Mouse (Mus musculus): ENCODE results near the gene Tmem35b. TPM values are rescaled to one million over a fixed set of nuclear protein-coding genes. Genes with fewer than 3 reads are reported as not detected.
A peak's percentile ranks its signal among the peaks of the same experiment; 100 is the strongest.
"Not testable (repeated sequence)": the region's sequence is repeated elsewhere in the genome, so short reads cannot be mapped to it uniquely, and the experiment has no call there.

The Tmem35b gene
- polyA plus RNA-seq (2012; rRNA removed) = 14.8 and 16.4 TPM in 2 replicates

DNA sequence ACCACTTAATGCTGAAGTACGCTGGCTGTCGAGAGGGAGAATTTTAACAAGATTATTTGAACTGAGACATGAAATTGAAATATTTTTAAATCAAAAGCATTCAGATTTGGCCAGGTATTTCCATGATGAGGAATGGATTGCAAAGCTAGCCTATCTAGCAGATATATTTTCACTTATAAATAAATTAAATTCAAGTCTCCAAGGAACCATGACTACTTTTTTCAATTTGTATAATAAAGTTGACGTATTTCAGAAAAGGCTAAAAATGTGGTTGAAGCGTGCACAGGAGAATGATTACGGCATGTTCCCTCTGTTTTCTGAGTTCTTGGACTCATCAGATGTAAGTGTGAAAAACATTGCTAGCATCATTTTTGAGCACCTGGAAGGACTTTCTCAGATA lies at the start of gene Tmem35b:
Gene Tmem35b, plus strand, starts transcription at position 301 of the 400 bp plus-strand sequence.
- DNase-seq (ENCODE audit: low read depth, low spot score) = no peak
- WGBS = 95% methylated on average over 5 of the region's 5 CpGs

DNA sequence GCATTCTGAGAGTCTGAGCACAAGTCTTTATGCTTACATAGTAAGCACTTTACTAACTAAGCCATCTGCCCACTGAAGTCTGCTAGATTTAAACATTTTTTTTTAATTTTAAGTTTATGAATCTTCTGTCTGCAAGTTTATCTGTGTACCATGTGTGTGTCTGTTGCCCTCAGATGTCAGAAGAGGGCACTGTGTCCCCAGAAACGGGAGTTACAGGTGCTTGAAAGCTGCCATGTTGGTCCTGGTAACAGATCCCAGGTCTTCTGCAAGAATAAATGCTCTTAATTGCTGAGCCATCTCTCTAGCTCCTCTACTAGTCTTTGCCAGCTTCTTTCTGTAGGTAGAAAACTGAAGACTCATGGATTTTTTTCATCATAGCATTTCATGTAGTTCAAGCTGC lies 48.6 kb upstream of the Tmem35b start:
- no peak for DNase-seq (ENCODE audit: low read depth, low spot score)
- WGBS = 58% methylated on average over 1 of the region's 1 CpGs

DNA sequence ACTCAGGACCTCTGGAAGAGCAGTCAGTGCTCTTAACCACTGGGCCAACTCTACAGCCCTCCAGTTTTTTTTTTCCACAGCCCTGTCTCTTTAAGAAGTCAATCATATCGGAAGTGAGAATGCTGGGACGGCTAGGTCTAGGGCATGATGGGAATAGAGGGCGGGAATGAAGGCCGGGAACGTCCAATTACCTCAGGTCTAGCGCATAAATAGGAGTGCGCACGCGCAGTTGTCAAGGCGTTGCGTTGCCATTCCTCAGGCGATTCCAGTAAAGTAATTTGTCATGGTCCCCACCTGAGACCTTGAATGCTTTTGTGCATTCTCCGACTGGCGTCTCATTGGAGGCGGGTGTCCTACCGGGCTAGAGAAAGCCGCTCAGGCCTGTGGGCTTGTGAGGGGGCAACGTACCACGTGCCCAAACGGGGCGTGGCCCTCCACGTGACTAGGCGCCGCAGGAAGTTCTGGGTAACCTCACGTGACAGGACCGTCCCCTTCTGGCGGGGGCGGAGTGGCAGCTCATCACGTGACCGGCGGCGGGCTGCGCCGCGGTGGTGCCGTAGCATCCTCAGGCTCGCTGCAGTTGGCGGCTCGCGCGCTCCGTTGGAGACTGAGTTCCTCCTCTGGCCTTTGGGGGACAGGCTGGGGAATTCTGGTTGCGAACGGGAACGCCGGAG lies 46.5 kb upstream of the Tmem35b start, which contains the start of gene Zmym6:
Gene Zmym6, plus strand, starts transcription at position 509 of the 674 bp plus-strand sequence.
- peak; percentile 66 for DNase-seq (ENCODE audit: low read depth, low spot score)
- WGBS = under 1% methylated on average over 46 of the region's 46 CpGs

- WGBS = 35% methylated on average over 1 of the region's 1 CpGs
- DNase-seq (ENCODE audit: low read depth, low spot score) = no peak
Observed at GRCm38 (mm10) chr4:127080806-127081205, 42.7 kb upstream of the Tmem35b start.

- WGBS = 78% methylated on average over 2 of the region's 2 CpGs
- DNase-seq (ENCODE audit: low read depth, low spot score) = no peak
Observed at GRCm38 (mm10) chr4:127083131-127083530, 40.4 kb upstream of the Tmem35b start.

GRCm38 (mm10) chr4:127085761-127086160 lies 37.7 kb upstream of the Tmem35b start:
- DNase-seq (ENCODE audit: low read depth, low spot score) = peak; percentile 66
- WGBS = 35% methylated on average over 1 of the region's 1 CpGs

DNA sequence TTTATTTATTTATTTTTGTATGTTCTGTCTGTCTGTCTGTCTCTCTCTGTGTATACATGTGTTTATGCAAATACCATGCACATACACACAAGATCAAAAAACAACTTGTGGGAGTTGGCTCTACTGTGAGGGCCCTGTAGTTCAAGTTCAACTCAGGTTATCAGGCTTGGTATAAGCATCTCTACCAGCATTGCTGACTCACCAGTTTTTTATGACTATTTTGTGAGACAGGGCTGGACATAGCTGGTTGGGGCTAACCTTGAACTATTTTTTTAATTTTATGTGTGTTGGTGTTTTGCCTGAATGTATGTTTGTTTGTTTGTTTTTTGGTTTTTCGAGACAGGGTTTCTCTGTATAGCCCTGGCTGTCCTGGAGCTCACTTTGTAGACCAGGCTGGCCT lies 32.3 kb upstream of the Tmem35b start:
- no peak for DNase-seq (ENCODE audit: low read depth, low spot score)
- WGBS = 97% methylated on average over 1 of the region's 1 CpGs

DNA sequence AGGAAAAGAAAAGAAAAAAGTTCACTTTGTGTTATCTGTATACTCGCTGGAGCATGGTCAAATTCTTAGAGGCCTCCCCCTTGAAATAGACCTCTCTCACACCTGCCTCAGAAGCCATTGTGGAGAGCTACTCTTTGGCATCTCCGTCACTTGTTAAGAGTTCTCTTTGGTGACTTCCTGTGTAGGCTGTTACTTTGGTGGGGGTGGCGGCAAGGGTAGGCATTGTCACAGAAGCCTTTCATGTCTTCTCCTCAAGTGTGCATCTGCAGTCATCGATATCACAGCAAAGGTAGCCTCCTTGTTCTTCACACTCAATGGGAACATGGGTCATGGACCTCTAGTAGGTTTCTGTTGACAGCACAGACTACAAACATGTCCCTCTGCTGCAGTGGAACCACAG lies 28.4 kb upstream of the Tmem35b start:
- WGBS = 89% methylated on average over 4 of the region's 4 CpGs
- DNase-seq (ENCODE audit: low read depth, low spot score) = no peak

DNA sequence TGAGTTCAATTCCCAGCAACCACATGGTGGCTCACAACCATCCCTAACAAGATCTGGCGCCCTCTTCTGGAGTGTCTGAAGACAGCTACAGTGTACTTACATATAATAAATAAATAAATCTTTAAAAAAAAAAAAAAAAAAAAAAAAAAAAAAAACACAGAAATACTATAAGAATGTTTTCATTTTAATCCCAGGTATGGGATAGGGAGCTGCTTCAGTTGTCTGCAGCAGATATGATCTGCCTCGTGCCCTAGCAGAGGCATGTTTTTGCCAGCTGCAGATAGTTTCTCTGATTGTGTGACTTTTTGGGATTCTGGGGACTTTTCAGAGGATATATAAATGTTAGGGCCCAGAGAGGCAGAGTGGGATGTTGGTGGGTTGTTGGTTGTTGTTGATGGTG lies 23.9 kb upstream of the Tmem35b start:
- not testable (repeated sequence) for DNase-seq (ENCODE audit: low read depth, low spot score)
- WGBS = 97% methylated on average over 1 of the region's 2 CpGs

DNA sequence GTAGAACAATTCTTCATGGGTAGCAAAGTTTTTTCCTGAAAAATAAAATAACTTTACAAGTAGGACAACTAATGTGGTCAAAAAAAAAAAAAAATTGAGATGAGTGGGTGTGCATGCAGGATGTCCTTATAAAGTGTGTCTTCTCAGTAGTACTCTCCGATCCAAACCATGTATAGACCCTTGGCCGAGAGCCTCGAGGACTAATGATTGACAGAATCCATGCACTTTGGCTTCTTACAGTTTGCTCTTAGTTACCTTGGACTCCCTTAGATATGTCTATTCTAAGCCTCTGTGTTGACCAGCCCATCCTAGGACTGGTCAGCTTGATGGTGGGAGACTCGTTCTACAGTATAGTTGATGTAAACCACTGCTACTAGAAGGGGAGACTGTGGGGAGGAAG lies 15.9 kb upstream of the Tmem35b start:
- DNase-seq (ENCODE audit: low read depth, low spot score) = no peak
- 91% methylated on average over 4 of the region's 4 CpGs for WGBS

- 84% methylated on average over 4 of the region's 4 CpGs for WGBS
- no peak for DNase-seq (ENCODE audit: low read depth, low spot score)
Observed at GRCm38 (mm10) chr4:127110570-127110969, 12.9 kb upstream of the Tmem35b start.

- DNase-seq (ENCODE audit: low read depth, low spot score) = no peak
Observed at GRCm38 (mm10) chr4:127124331-127124730, 840 bp downstream of the Tmem35b start.

GRCm38 (mm10) chr4:127125834-127126463 lies 2.5 kb downstream of the Tmem35b start:
- DNase-seq (ENCODE audit: low read depth, low spot score) = peak; percentile 78
- under 1% methylated on average over 35 of the region's 35 CpGs for WGBS

More at GRCm38 (mm10) chr4:127124331-127124730, 840 bp downstream of the Tmem35b start:
- WGBS = 77% methylated on average over 1 of the region's 1 CpGs

GRCm38 (mm10) chr4:127134687-127135086 lies 11.2 kb downstream of the Tmem35b start:
- WGBS = 13% methylated on average over 1 of the region's 1 CpGs
- no peak for DNase-seq (ENCODE audit: low read depth, low spot score)

DNA sequence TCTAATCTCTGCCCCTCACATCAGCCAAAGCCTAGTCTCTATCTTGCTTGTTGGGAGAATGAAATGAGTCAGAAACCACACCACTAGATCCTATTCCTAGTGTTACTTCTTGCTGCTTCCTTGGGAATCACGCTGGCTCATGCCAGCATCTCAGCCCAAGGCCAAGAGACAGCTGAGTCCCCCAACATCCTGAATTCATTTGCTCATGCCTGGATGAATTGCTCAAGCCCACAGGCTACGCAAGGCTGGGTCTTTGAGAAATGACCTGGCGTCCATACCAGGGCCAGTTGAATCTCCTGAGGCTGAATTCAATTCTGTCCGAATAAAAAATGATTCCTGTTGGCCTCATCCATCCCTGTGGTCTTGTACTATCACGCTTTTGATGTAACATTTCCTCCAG lies 14.1 kb downstream of the Tmem35b start:
- DNase-seq (ENCODE audit: low read depth, low spot score) = no peak
- 88% methylated on average over 5 of the region's 5 CpGs for WGBS

- WGBS = 31% methylated on average over 6 of the region's 6 CpGs
Observed at GRCm38 (mm10) chr4:127138486-127138885, 15.0 kb downstream of the Tmem35b start.

DNA sequence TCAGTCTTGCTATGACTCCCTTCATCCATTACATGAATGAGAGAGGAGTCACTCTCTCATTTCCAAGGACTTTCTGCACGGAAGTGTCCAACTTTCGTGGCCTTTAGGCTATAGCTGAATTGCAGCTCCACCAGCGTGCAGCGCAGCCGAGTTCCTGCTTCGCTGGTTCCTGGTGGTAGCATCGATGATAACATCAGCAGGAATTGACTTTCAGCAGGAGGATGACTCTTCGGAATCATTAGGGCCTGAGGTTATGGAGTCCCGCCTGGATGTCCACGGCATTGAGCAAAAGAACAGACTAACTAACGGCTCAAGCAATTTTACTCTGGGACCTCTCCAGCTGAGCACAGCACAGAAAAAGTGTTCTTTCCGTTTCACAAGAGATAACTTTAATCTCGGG lies 26.5 kb downstream of the Tmem35b start:
- no peak for DNase-seq (ENCODE audit: low read depth, low spot score)
- WGBS = 83% methylated on average over 13 of the region's 13 CpGs

More at GRCm38 (mm10) chr4:127138486-127138885, 15.0 kb downstream of the Tmem35b start:
- no peak for DNase-seq (ENCODE audit: low read depth, low spot score)

GRCm38 (mm10) chr4:127153345-127153744 lies 29.9 kb downstream of the Tmem35b start:
- DNase-seq (ENCODE audit: low read depth, low spot score) = no peak
- 44% methylated on average over 1 of the region's 1 CpGs for WGBS

- no peak for DNase-seq (ENCODE audit: low read depth, low spot score)
- WGBS = 58% methylated on average over 5 of the region's 5 CpGs
Observed at GRCm38 (mm10) chr4:127155757-127156156, 32.3 kb downstream of the Tmem35b start.

- no peak for DNase-seq (ENCODE audit: low read depth, low spot score)
- WGBS = 72% methylated on average over 4 of the region's 4 CpGs
Observed at GRCm38 (mm10) chr4:127157746-127158145, 34.3 kb downstream of the Tmem35b start.

- WGBS = 60% methylated on average over 8 of the region's 8 CpGs
Observed at GRCm38 (mm10) chr4:127163926-127164325, 40.4 kb downstream of the Tmem35b start.

More at GRCm38 (mm10) chr4:127163926-127164325, 40.4 kb downstream of the Tmem35b start:
- DNase-seq (ENCODE audit: low read depth, low spot score) = no peak

Measured in large intestine, adult 2 months (tissue).